Mouse (Mus musculus) adrenal gland, postnatal 36 days (tissue): ENCODE measurements around the gene Adgrg5. TPM values are rescaled to one million over a fixed set of nuclear protein-coding genes. Genes with fewer than 3 reads are reported as not detected.

Experiments used
- DNase-seq, 2 experiments: peaks; one replicate each; pipeline ENCODE4 v3.0.0; 2021; ENCODE audit warnings: mixed read lengths in 1 of 2
- total RNA-seq, 2 experiments: library from RNA; stranded (reverse); gene quantifications; 2 replicates each; pipeline ENCODE4 v1.2.3; 2021

The Adgrg5 gene
- total RNA-seq, 2 experiments from 2014 or later: 0.33 to 1.3 TPM

- peak; percentile 95 to 98 for DNase-seq
Measured at GRCm38 (mm10) chr8:94917352-94917751, 6.1 kb upstream of the Adgrg5 start.

DNA sequence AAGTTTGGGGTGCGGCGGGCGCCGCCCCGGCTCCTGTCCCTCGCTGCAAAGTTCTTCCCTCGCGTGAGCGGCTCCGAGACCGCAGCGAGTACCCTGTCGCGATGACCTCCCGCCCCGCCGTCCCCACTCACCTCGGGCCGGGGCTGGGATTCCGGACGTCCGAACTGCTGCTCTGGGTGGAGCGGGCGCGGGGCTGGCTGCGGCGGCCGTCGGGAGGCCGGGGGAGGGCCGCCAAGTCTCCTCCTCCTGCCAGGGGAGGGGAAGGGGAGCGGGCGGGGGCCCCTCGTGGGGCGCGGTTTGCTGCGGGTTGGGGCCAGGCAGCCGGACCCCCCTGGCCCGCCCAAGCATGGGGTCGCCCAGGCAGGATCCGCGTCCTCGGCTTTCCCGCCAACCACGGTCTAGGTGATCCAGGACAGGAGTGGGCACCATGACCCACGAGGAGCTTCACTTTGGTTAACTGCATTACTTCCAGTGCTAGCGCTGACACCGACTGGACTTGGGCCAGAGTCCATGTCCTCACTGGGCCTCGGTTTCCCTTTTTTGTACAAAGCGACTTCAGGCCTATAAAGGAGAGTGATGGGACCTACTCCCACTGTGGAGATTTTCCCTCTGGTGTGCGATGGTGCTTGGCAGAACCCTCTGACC lies 5.5 kb upstream of the Adgrg5 start, which contains the start of gene Ccdc102a:
TSS of gene Ccdc102a (minus strand) at position 248 of the 645 bp plus-strand sequence.
- DNase-seq: peak; percentile 66 to 80

DNA sequence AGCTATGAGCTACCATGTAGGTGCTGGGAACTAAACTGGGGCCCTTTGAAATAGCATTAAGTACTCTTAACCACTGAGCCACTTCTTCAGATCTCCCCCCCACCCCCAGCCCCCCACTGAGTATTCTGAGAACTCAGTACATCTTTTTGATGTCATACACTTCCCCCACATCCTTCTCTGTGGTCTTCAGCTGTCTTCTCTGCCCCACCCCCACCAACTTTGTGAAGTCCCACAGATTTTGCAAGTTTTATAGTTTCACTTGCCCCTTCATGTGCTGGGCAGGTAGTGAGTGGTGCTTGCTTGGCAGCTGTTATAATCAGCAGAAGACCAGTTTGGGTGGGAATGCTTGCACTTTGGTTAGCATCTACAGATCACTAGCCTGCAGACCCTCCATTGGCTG lies 4.2 kb upstream of the Adgrg5 start:
- DNase-seq: no peak

DNA sequence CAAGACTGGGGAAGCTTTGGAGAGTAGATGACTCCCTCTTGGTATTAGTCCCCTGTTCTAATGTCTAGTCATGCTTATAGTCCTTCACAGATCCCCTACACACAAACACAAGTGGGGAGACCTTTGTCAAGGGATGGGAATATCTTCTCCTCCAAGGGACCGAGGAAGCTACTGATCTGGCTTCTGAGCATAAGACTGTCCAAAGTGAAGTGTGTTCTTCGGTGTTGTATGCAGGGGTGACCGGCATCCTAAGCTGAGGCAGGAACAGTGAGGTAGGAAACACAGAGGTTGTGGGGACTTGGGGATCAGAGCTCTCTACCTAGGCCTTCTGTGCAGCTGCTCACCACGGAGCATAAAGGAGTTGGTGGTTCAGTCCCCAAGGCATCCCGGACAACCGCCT lies 1.3 kb upstream of the Adgrg5 start:
- no peak for DNase-seq

DNA sequence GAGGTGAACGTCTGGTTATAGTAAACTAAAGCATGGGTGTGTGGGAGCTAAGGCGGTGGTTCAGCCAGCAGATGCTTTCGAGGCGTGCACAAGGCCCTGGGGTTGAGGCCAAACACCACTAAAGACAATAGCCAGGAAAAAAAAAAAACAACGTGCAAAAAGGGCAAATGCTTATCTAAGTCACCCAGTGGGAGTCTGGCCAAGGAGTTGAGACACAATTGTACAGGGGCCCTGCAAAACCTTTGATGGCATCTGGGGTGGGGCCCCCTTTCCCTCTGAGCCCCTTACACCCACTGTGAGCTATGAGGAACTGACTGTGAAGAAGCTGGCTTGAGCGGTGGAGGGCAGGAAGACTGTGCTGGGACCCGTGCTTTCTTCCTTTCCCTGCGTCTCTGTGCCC lies 892 bp upstream of the Adgrg5 start:
- DNase-seq: no peak

- no peak for DNase-seq
Measured at GRCm38 (mm10) chr8:94928227-94928626, 4.7 kb downstream of the Adgrg5 start.

DNA sequence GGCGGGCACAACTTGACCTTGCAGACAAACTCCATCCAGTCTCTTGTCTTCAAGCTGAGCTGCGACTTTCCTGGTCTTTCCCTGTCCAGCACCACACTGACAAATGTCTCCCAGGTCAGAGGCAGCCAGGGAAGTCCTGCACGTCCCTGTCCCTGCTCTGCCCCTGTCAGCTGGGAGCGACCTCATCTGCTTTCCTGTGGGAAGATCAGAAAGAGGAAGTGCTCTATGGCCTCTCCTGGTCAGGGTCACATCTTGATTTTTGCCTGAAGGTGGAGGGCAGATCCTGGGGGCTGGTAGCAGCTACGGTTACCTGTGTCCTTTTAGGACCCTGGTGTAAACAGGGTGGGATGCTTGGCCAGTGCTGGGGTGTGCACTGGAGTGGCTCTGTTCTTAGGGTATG lies 10.4 kb downstream of the Adgrg5 start:
- no peak for DNase-seq

- DNase-seq: no peak
Measured at GRCm38 (mm10) chr8:94935172-94935571, 11.7 kb downstream of the Adgrg5 start.

DNA sequence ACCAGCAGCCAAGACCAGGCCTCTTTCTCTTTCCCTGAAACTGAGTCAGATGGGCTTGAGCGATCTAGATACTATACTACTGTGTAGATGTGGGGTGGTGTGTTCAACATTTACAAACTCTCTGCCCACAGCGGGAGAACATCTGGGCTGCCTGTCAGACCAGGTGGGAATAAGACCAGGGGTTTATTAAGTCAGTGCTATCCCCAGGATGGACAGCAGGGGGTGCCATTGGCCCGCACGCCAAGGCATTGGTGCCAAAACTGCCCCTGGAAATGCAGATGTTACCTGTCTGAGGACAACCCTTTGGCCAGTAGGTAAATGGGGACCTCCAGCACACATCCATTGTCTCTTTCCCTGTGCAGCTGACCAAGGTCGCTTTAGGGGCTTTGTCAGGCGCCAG lies 19.1 kb downstream of the Adgrg5 start:
- DNase-seq: peak; percentile 63 to 77

DNA sequence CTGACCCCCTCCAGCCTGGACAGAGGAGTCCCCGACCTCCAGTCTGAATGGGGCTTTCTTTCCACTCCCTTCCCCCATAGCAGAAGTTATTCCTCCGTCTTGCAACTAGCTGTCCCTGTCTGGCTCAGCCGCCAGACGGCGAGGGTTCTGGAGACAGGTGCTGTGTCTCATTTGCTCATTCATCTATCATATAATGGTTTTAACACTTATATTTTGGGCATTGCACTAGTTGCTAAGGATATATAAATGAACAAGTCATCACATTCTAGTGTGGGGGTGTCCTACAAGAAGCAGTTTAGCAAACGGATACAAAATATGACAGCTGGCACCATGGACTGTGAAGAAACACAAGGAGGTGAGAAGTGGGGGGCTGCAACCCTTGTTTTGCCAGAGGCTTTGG lies 21.7 kb downstream of the Adgrg5 start:
- no peak for DNase-seq

GRCm38 (mm10) chr8:94948421-94948820 lies 24.9 kb downstream of the Adgrg5 start:
- no peak for DNase-seq

DNA sequence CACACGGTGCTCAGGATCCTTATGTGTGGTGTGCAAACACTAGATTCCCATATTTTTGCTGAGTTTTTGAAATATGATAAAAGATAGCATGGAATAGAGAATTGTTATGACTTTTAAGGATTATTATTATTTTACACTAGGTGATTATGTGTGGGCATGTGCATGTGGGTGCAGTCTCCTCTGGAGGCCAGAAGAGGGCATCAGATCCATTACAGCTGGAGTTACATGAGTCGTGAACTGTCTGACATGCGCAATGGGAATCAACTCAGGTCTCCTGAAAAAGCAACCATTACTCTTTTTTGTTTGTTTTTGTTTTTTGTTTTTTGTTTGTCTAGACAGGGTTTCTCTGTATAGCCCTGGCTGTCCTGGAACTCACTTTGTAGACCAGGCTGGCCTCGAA lies 25.5 kb downstream of the Adgrg5 start:
- no peak for DNase-seq

DNA sequence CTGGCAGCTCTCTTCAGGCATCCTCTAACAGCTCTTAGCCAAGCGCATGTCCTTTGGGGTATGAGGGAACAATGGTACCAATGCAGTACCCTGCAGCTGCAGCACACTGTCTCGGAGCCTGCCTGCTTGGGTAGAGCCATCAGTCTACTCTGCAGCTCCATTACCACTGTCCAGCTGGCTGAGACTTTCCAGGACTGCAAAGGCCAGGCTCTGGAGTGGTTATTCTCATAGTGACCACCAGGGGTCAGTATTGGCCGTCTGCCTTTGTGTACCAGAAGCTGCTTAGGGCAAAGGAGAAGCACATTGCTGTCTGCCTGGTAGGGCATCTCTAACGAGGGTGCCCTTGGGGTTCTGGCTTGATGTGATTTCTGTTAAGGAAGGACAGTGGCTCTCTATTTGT lies 26.6 kb downstream of the Adgrg5 start:
- peak; percentile 77 to 78 for DNase-seq

- no peak for DNase-seq
Measured at GRCm38 (mm10) chr8:94950458-94950857, 27.0 kb downstream of the Adgrg5 start.

- DNase-seq: no peak
Measured at GRCm38 (mm10) chr8:94952086-94952485, 28.6 kb downstream of the Adgrg5 start.

DNA sequence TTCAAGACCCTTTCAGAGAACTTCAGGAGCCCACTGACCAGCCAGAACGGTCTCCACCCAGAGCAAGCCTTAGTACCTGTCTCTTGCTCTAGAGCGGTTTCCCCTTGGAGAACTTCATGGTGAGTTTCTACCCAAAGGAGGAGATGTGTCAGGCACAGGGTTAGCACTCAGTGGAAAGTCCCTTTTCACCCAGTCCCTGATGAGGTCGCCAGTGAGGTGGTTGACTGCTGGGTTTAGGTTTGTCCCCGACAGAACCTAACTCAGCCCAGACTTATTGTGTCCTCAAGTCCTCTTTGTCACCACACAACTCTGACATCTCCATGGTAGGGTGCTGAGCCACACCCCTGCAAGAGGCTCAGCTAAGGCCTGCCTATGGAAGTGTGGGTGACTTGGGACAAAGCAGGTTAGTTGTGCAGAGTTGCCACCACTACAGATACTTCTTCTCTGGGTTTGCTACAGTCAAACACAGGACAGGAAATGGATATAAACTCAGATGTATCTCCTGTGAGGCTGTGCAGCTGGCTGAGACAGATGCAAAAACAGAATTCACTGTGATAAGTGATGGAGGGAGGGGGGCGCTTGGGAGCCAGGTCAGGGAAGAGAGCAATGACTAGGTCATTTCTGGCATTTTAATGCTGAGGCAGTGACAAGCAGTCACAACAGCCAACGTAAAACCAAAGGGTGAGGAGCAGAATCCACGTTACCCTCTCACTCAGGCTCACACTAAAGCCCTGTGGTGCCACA lies 30.3 kb downstream of the Adgrg5 start:
- no peak for DNase-seq

- no peak for DNase-seq
Measured at GRCm38 (mm10) chr8:94954368-94954737, 30.9 kb downstream of the Adgrg5 start.

GRCm38 (mm10) chr8:94954921-94955758 lies 31.6 kb downstream of the Adgrg5 start:
- DNase-seq: peak in 1 of 2 experiments; percentile 43

GRCm38 (mm10) chr8:94956078-94956574 lies 32.6 kb downstream of the Adgrg5 start:
- no peak for DNase-seq

- no peak for DNase-seq
Measured at GRCm38 (mm10) chr8:94962201-94962600, 38.7 kb downstream of the Adgrg5 start.

DNA sequence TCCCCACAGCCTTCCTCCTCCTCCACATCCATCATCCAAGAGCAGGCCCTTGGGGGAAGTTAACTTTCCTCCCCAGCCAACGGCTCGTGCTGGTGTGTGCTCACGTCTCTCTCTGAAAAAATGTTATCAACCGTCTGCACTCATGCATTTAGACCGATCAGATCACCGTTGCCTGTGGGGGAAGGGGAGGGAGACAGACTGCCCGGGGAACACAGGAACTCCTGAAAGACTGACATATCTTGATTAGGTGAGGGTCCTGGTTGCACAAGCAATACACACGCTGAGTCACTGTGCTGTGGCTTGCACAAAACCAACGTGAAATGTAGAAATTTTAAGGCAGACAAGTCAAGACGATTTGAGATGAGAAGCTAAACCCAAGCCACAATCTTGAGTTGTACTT lies 41.3 kb downstream of the Adgrg5 start:
- no peak for DNase-seq

- no peak for DNase-seq
Measured at GRCm38 (mm10) chr8:94966578-94966977, 43.1 kb downstream of the Adgrg5 start.

DNA sequence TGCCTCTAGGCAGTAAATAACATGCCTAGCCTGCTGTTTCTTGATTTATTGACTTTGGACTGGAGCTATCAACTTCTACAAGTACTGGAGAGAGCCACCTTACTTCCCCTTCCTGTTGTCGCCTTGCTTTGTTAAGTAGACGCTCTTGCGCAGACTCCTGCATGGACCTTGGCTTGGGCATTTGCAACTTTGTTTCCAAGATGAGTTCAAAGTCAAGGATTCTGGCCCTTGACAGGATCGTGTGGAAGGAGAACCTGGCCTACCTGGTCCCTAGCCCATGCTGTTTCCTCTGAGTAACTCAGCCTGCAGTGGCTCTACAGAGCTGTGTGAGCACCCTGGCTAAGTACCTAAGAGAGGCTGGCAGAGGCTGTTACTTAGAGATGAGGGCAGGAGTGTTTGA lies 43.6 kb downstream of the Adgrg5 start:
- no peak for DNase-seq
